Mouse (Mus musculus): ENCODE measurements around the gene Aox1. TPM values are rescaled to one million over a fixed set of nuclear protein-coding genes. Genes with fewer than 3 reads are reported as not detected.

The Aox1 gene
- polyA plus RNA-seq, 1 experiment from 2014 or later = 0.16 TPM

GRCm38 (mm10) chr1:58056939-58057338 is 27.2 kb downstream of the Aox1 start:
- Histone ChIP-seq H3K36me3 (ENCODE audit: control insufficient read depth, insufficient read depth, low read length) (no peaks in the 10 kb centered on the region), H3K9me3 (ENCODE audit: control insufficient read depth, low read length) (no peaks in the 10 kb centered on the region), H3K27ac (ENCODE audit: low read length) (no peak overlapping the region), H3K27me3 (replicated peaks; ENCODE audit: control insufficient read depth, insufficient read depth, low read length) (no peaks in the 10 kb centered on the region), H3K4me2 (ENCODE audit: low read depth, low read length) (no peak overlapping the region), H3K4me1 (ENCODE audit: control insufficient read depth, insufficient read depth, low read length) (no peaks in the 10 kb centered on the region), H3K4me3 (ENCODE audit: low read length) (no peak overlapping the region), H3K9ac (ENCODE audit: low read depth, low read length) (peak overlapping the region; percentile 22; the same call in 1 of the 2 replicates)
- 55% methylated on average over 11 of the region's 11 CpGs for WGBS
- ATAC-seq = no peak

- no peaks in the 10 kb centered on the region for H3K36me3 ChIP-seq (ENCODE audit: control insufficient read depth, insufficient read depth, low read length)
- WGBS = 88% methylated on average over 4 of the region's 4 CpGs
- no peaks in the 10 kb centered on the region for H3K27me3 ChIP-seq (replicated peaks; ENCODE audit: control insufficient read depth, insufficient read depth, low read length)
- H3K9ac ChIP-seq (ENCODE audit: low read depth, low read length) = no peak overlapping the region
- no peak for ATAC-seq
- H3K27ac ChIP-seq (ENCODE audit: low read length) = no peak overlapping the region
- H3K4me2 ChIP-seq (ENCODE audit: low read depth, low read length) = no peak overlapping the region
- H3K4me1 ChIP-seq (ENCODE audit: control insufficient read depth, insufficient read depth, low read length) = no peaks in the 10 kb centered on the region
- H3K4me3 ChIP-seq (ENCODE audit: low read length) = no peak overlapping the region
- H3K9me3 ChIP-seq (ENCODE audit: control insufficient read depth, low read length) = no peaks in the 10 kb centered on the region
Observed at GRCm38 (mm10) chr1:58058846-58059245, 29.1 kb downstream of the Aox1 start.

- Histone ChIP-seq H3K36me3 (ENCODE audit: control insufficient read depth, insufficient read depth, low read length) (no peaks in the 10 kb centered on the region), H3K4me2 (ENCODE audit: low read depth, low read length) (no peak overlapping the region), H3K27me3 (replicated peaks; ENCODE audit: control insufficient read depth, insufficient read depth, low read length) (no peaks in the 10 kb centered on the region), H3K4me3 (ENCODE audit: low read length) (no peak overlapping the region), H3K27ac (ENCODE audit: low read length) (no peak overlapping the region), H3K9ac (ENCODE audit: low read depth, low read length) (no peak overlapping the region), H3K4me1 (ENCODE audit: control insufficient read depth, insufficient read depth, low read length) (no peaks in the 10 kb centered on the region), H3K9me3 (ENCODE audit: control insufficient read depth, low read length) (no peaks in the 10 kb centered on the region)
- no peak for ATAC-seq
- 92% methylated on average over 7 of the region's 7 CpGs for WGBS
Observed at GRCm38 (mm10) chr1:58062131-58062530, 32.4 kb downstream of the Aox1 start.

- Histone ChIP-seq H3K4me3 (ENCODE audit: low read length) (no peak overlapping the region), H3K27me3 (replicated peaks; ENCODE audit: control insufficient read depth, insufficient read depth, low read length) (no peaks in the 10 kb centered on the region), H3K9me3 (ENCODE audit: control insufficient read depth, low read length) (no peaks in the 10 kb centered on the region), H3K27ac (ENCODE audit: low read length) (no peak overlapping the region), H3K9ac (ENCODE audit: low read depth, low read length) (no peak overlapping the region), H3K4me2 (ENCODE audit: low read depth, low read length) (no peak overlapping the region), H3K36me3 (ENCODE audit: control insufficient read depth, insufficient read depth, low read length) (no peaks in the 10 kb centered on the region), H3K4me1 (ENCODE audit: control insufficient read depth, insufficient read depth, low read length) (no peaks in the 10 kb centered on the region)
- WGBS = 91% methylated on average over 5 of the region's 5 CpGs
- no peak for ATAC-seq
Observed at GRCm38 (mm10) chr1:58065151-58065550, 35.4 kb downstream of the Aox1 start.

GRCm38 (mm10) chr1:58065606-58066005 is 35.9 kb downstream of the Aox1 start:
- no peak overlapping the region for H3K27ac ChIP-seq (ENCODE audit: low read length)
- H3K9me3 ChIP-seq (ENCODE audit: control insufficient read depth, low read length) = no peaks in the 10 kb centered on the region
- H3K27me3 ChIP-seq (replicated peaks; ENCODE audit: control insufficient read depth, insufficient read depth, low read length) = no peaks in the 10 kb centered on the region
- 70% methylated on average over 3 of the region's 3 CpGs for WGBS
- H3K4me3 ChIP-seq (ENCODE audit: low read length) = no peak overlapping the region
- ATAC-seq = no peak
- no peak overlapping the region for H3K9ac ChIP-seq (ENCODE audit: low read depth, low read length)
- no peaks in the 10 kb centered on the region for H3K4me1 ChIP-seq (ENCODE audit: control insufficient read depth, insufficient read depth, low read length)
- no peaks in the 10 kb centered on the region for H3K36me3 ChIP-seq (ENCODE audit: control insufficient read depth, insufficient read depth, low read length)
- no peak overlapping the region for H3K4me2 ChIP-seq (ENCODE audit: low read depth, low read length)

- H3K9me3 ChIP-seq (ENCODE audit: control insufficient read depth, low read length) = no peaks in the 10 kb centered on the region
- no peak overlapping the region for H3K4me3 ChIP-seq (ENCODE audit: low read length)
- H3K27ac ChIP-seq (ENCODE audit: low read length) = no peak overlapping the region
- H3K4me2 ChIP-seq (ENCODE audit: low read depth, low read length) = no peak overlapping the region
- no peaks in the 10 kb centered on the region for H3K36me3 ChIP-seq (ENCODE audit: control insufficient read depth, insufficient read depth, low read length)
- H3K9ac ChIP-seq (ENCODE audit: low read depth, low read length) = no peak overlapping the region
- no peaks in the 10 kb centered on the region for H3K4me1 ChIP-seq (ENCODE audit: control insufficient read depth, insufficient read depth, low read length)
- no peaks in the 10 kb centered on the region for H3K27me3 ChIP-seq (replicated peaks; ENCODE audit: control insufficient read depth, insufficient read depth, low read length)
- WGBS = 67% methylated on average over 6 of the region's 6 CpGs
- ATAC-seq = no peak
Observed at GRCm38 (mm10) chr1:58069181-58069580, 39.5 kb downstream of the Aox1 start.

- Histone ChIP-seq H3K4me3 (ENCODE audit: low read length) (no peak overlapping the region), H3K9me3 (ENCODE audit: control insufficient read depth, low read length) (no peaks in the 10 kb centered on the region), H3K36me3 (ENCODE audit: control insufficient read depth, insufficient read depth, low read length) (no peaks in the 10 kb centered on the region), H3K9ac (ENCODE audit: low read depth, low read length) (no peak overlapping the region), H3K27ac (ENCODE audit: low read length) (no peak overlapping the region), H3K4me2 (ENCODE audit: low read depth, low read length) (no peak overlapping the region), H3K4me1 (ENCODE audit: control insufficient read depth, insufficient read depth, low read length) (no peaks in the 10 kb centered on the region), H3K27me3 (replicated peaks; ENCODE audit: control insufficient read depth, insufficient read depth, low read length) (no peaks in the 10 kb centered on the region)
- no peak for ATAC-seq
- WGBS = 93% methylated on average over 11 of the region's 11 CpGs
Observed at GRCm38 (mm10) chr1:58070091-58070490, 40.4 kb downstream of the Aox1 start.

- Histone ChIP-seq H3K36me3 (ENCODE audit: control insufficient read depth, insufficient read depth, low read length) (no peaks in the 10 kb centered on the region), H3K9ac (ENCODE audit: low read depth, low read length) (no peak overlapping the region), H3K4me1 (ENCODE audit: control insufficient read depth, insufficient read depth, low read length) (no peaks in the 10 kb centered on the region), H3K27ac (ENCODE audit: low read length) (no peak overlapping the region), H3K4me2 (ENCODE audit: low read depth, low read length) (no peak overlapping the region), H3K4me3 (ENCODE audit: low read length) (no peak overlapping the region), H3K27me3 (replicated peaks; ENCODE audit: control insufficient read depth, insufficient read depth, low read length) (no peaks in the 10 kb centered on the region), H3K9me3 (ENCODE audit: control insufficient read depth, low read length) (no peaks in the 10 kb centered on the region)
- WGBS = 86% methylated on average over 9 of the region's 9 CpGs
- no peak for ATAC-seq
Observed at GRCm38 (mm10) chr1:58071006-58071405, 41.3 kb downstream of the Aox1 start.

GRCm38 (mm10) chr1:58071509-58071908 is 41.8 kb downstream of the Aox1 start:
- 84% methylated on average over 1 of the region's 1 CpGs for WGBS
- no peak for ATAC-seq
- H3K4me2 ChIP-seq (ENCODE audit: low read depth, low read length) = no peak overlapping the region
- H3K36me3 ChIP-seq (ENCODE audit: control insufficient read depth, insufficient read depth, low read length) = no peaks in the 10 kb centered on the region
- H3K4me3 ChIP-seq (ENCODE audit: low read length) = no peak overlapping the region
- H3K4me1 ChIP-seq (ENCODE audit: control insufficient read depth, insufficient read depth, low read length) = no peaks in the 10 kb centered on the region
- no peaks in the 10 kb centered on the region for H3K9me3 ChIP-seq (ENCODE audit: control insufficient read depth, low read length)
- H3K27me3 ChIP-seq (replicated peaks; ENCODE audit: control insufficient read depth, insufficient read depth, low read length) = no peaks in the 10 kb centered on the region
- H3K27ac ChIP-seq (ENCODE audit: low read length) = no peak overlapping the region
- no peak overlapping the region for H3K9ac ChIP-seq (ENCODE audit: low read depth, low read length)

- Histone ChIP-seq H3K27ac (ENCODE audit: low read length) (no peak overlapping the region), H3K4me3 (ENCODE audit: low read length) (no peak overlapping the region), H3K9ac (ENCODE audit: low read depth, low read length) (no peak overlapping the region), H3K4me2 (ENCODE audit: low read depth, low read length) (no peak overlapping the region), H3K9me3 (ENCODE audit: control insufficient read depth, low read length) (no peaks in the 10 kb centered on the region), H3K27me3 (replicated peaks; ENCODE audit: control insufficient read depth, insufficient read depth, low read length) (no peaks in the 10 kb centered on the region), H3K36me3 (ENCODE audit: control insufficient read depth, insufficient read depth, low read length) (no peaks in the 10 kb centered on the region), H3K4me1 (ENCODE audit: control insufficient read depth, insufficient read depth, low read length) (no peaks in the 10 kb centered on the region)
- WGBS = 77% methylated on average over 2 of the region's 2 CpGs
- no peak for ATAC-seq
Observed at GRCm38 (mm10) chr1:58072416-58072815, 42.7 kb downstream of the Aox1 start.
